Mouse (Mus musculus): ENCODE results near the gene Gas1.

DNA sequence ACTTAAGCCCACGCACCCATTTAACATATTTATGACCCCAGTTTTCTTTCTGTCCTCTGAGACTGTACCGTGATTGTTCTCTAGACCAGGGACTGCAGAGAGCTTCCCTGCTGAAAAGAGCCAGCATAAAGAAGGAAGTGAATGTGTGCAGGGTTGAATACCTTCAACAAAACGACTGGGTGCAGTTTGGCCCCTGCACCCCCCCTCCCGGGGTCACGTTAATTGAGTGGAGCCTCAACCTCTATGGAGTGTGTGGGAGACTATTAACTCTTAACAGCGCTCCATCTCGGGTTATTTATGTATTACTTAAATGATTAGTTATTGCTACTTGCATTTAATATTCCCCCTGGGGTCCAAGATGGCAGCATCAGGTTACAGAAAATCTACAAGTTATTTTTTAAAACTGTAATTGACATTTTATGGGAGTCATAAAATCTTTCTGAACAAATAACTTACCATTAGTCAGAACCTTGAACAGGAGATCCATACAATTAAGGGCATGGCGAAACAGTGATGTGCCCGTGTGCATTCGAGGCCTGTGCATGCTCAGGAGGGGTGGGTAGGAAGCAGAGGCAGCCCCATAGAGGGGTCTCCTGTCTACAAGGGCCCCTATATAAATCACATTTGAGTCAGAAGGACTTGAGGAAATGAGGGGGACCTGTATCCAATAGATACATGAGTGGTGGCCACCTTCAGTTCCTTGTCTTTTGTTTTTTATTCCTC is 43.3 kb downstream of the Gas1 start:
- TF ChIP-seq CTCF (IDR thresholded peaks at IDR 0.05; ENCODE audit: borderline replicate concordance, control insufficient read depth, extremely low read depth, insufficient read depth, low read length, poor library complexity) = no peak
- TF ChIP-seq POLR2A (IDR thresholded peaks at IDR 0.05; ENCODE audit: control insufficient read depth, extremely low read depth, insufficient read depth, low read length, poor library complexity) = no peak
